Mouse (Mus musculus) adipocyte (in vitro differentiated cells): ENCODE measurements around the gene Olfr527.

Source experiments
- DNase-seq: peaks from one replicate; pipeline ENCODE4 v3.0.0-alpha.2; 2016; ENCODE audit warnings: low spot score

The Olfr527 gene

GRCm38 (mm10) chr7:140333717-140334116 is at the start of gene Olfr527:
Gene Olfr527 (plus strand): TSS chr7:140334017.
- no peak for DNase-seq

GRCm38 (mm10) chr7:140295746-140296145 is 38.1 kb upstream of the Olfr527 start:
- DNase-seq, result no peak

- DNase-seq, result no peak
These were observed 36.9 kb upstream of the Olfr527 start for GRCm38 (mm10) chr7:140296876-140297275.

GRCm38 (mm10) chr7:140299416-140299815 is 34.4 kb upstream of the Olfr527 start:
- DNase-seq, result no peak

- no peak for DNase-seq
These were observed 13.9 kb upstream of the Olfr527 start for GRCm38 (mm10) chr7:140319861-140320385.

- no peak for DNase-seq
These were observed 13.3 kb upstream of the Olfr527 start, which contains the start of gene Olfr525 for GRCm38 (mm10) chr7:140320558-140320957. Gene Olfr525 (plus strand): TSS chr7:140320858.

- DNase-seq, result no peak
These were observed 12.7 kb upstream of the Olfr527 start for GRCm38 (mm10) chr7:140321135-140321534.

- no peak for DNase-seq
These were observed 4.0 kb upstream of the Olfr527 start for GRCm38 (mm10) chr7:140329766-140330304.

GRCm38 (mm10) chr7:140361571-140361970 is 27.8 kb downstream of the Olfr527 start, which contains the start of gene Olfr60:
Gene Olfr60 (minus strand): TSS chr7:140361671.
- DNase-seq, result no peak

GRCm38 (mm10) chr7:140374300-140374699 is 40.5 kb downstream of the Olfr527 start:
- DNase-seq, result no peak

- no peak for DNase-seq
These were observed 42.4 kb downstream of the Olfr527 start, which contains the start of gene Olfr530 for GRCm38 (mm10) chr7:140376231-140376630. Gene Olfr530 (minus strand): TSS chr7:140376331.

- no peak for DNase-seq
These were observed 43.1 kb downstream of the Olfr527 start for GRCm38 (mm10) chr7:140376911-140377310.
